Mouse (Mus musculus): ENCODE measurements around the gene Ints14. TPM values are rescaled to one million over a fixed set of nuclear protein-coding genes. Genes with fewer than 3 reads are reported as not detected.

The Ints14 gene
- polyA plus RNA-seq, 1 experiment from 2014 or later: 78.5 TPM

GRCm38 (mm10) chr9:65010632-65011031 is 49.9 kb downstream of the Ints14 start:
- Histone ChIP-seq H3K4me2 (no peak overlapping the region), H3K27ac (ENCODE audit: low read depth, low read length) (no peak overlapping the region), H3K36me3 (ENCODE audit: control insufficient read depth, insufficient read depth, low read length) (peaks cover 2% of the 10 kb centered on the region; the same call in 1 of the 2 replicates), H3K9me3 (ENCODE audit: control insufficient read depth, low read length) (no peaks in the 10 kb centered on the region), H3K9ac (ENCODE audit: low read length) (no peak overlapping the region), H3K4me3 (ENCODE audit: low read depth, low read length) (no peak overlapping the region), H3K4me1 (ENCODE audit: control insufficient read depth, insufficient read depth, low read length) (no peaks in the 10 kb centered on the region), H3K27me3 (ENCODE audit: control insufficient read depth, insufficient read depth, low read length) (no peaks in the 10 kb centered on the region)
- no peak for DNase-seq (ENCODE audit: low spot score, missing footprints)
- WGBS: 90% methylated on average over 8 of the region's 8 CpGs
- ATAC-seq (ENCODE audit: low FRiP score): no peak

DNA sequence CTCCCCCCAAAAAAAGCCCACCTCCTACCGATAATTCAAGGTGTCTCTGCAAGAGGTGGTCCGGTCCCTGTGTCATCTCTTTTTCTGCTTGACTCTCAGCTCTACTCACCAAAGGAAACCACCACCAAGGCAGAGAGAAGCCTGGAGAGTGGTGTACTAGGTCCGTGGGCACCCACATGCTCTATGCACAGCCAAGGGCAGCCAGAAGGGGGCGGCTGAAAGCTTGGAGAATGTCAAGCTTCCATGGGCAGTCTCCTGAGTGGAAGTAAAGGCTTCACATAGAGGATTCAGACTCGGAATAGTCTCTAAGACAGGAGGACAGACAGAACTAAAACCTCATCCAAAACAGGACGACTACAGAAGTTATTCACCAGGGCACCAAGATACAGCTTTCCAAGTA is 50.6 kb downstream of the Ints14 start:
- ATAC-seq (ENCODE audit: low FRiP score) (no peak), DNase-seq (ENCODE audit: low spot score, missing footprints) (no peak)
- no peak overlapping the region for H3K27ac ChIP-seq (ENCODE audit: low read depth, low read length)
- H3K9me3 ChIP-seq (ENCODE audit: control insufficient read depth, low read length): no peaks in the 10 kb centered on the region
- no peak overlapping the region for H3K4me3 ChIP-seq (ENCODE audit: low read depth, low read length)
- no peak overlapping the region for H3K4me2 ChIP-seq
- H3K36me3 ChIP-seq (ENCODE audit: control insufficient read depth, insufficient read depth, low read length): no peaks in the 10 kb centered on the region
- H3K27me3 ChIP-seq (ENCODE audit: control insufficient read depth, insufficient read depth, low read length): no peaks in the 10 kb centered on the region
- H3K9ac ChIP-seq (ENCODE audit: low read length): no peak overlapping the region
- 58% methylated on average over 6 of the region's 6 CpGs for WGBS
- peaks cover 2% of the 10 kb centered on the region for H3K4me1 ChIP-seq (ENCODE audit: control insufficient read depth, insufficient read depth, low read length)

DNA sequence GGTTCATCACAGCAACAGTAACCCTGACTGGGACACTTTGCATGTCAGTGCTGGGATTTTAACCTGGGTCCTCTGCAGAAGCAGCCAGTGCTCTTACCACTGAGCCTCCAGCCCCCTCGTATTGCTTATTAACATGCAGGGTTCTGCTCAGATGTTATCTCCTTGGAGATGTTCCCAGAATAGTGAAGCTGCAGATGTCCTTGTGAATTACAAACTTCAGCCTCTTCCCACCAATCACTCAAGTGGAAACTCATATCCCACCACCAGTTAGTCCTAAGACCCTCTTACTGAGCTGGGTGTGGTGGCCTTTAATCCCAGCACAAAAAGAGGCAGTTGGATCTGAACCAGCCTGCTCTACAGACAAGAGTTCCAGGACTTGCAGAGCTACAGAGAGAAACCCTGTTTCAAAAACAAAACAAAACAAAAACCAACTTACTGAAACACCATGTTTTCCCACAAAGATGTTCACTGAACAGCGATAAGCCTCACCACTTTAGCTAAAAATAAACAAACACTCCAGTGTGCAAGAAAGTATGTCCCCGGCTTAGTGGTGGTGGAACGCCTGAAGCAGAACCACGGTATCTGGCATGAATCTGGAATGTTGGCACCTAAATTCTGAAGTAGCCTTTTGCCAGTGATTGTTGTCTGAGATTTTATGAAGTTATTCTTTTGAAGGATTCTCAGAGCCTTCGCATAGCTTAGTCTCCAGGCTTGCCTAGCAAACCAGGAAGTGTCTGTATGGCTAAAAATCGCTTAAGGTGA is 54.9 kb downstream of the Ints14 start:
- DNase-seq (ENCODE audit: low spot score, missing footprints) (no peak), ATAC-seq (ENCODE audit: low FRiP score) (no peak)
- no peaks in the 10 kb centered on the region for H3K9me3 ChIP-seq (ENCODE audit: control insufficient read depth, low read length)
- H3K27ac ChIP-seq (ENCODE audit: low read depth, low read length): no peak overlapping the region; the same call in 1 of the 2 replicates
- H3K4me1 ChIP-seq (ENCODE audit: control insufficient read depth, insufficient read depth, low read length): peaks cover 21% of the 10 kb centered on the region
- no peaks in the 10 kb centered on the region for H3K27me3 ChIP-seq (ENCODE audit: control insufficient read depth, insufficient read depth, low read length)
- H3K9ac ChIP-seq (ENCODE audit: low read length): no peak overlapping the region
- H3K36me3 ChIP-seq (ENCODE audit: control insufficient read depth, insufficient read depth, low read length): no peaks in the 10 kb centered on the region
- no peak overlapping the region for H3K4me3 ChIP-seq (ENCODE audit: low read depth, low read length)
- WGBS: 80% methylated on average over 7 of the region's 7 CpGs
- H3K4me2 ChIP-seq: no peak overlapping the region

- no peak overlapping the region for H3K4me2 ChIP-seq
- peak overlapping the region; percentile 8; the same call in 1 of the 2 replicates for H3K27ac ChIP-seq (ENCODE audit: low read depth, low read length)
- 69% methylated on average over 4 of the region's 4 CpGs for WGBS
- no peaks in the 10 kb centered on the region for H3K9me3 ChIP-seq (ENCODE audit: control insufficient read depth, low read length)
- DNase-seq (ENCODE audit: low spot score, missing footprints) (no peak), ATAC-seq (ENCODE audit: low FRiP score) (no peak)
- no peaks in the 10 kb centered on the region for H3K27me3 ChIP-seq (ENCODE audit: control insufficient read depth, insufficient read depth, low read length)
- no peak overlapping the region for H3K9ac ChIP-seq (ENCODE audit: low read length)
- peaks cover 21% of the 10 kb centered on the region for H3K4me1 ChIP-seq (ENCODE audit: control insufficient read depth, insufficient read depth, low read length)
- H3K36me3 ChIP-seq (ENCODE audit: control insufficient read depth, insufficient read depth, low read length): no peaks in the 10 kb centered on the region
- H3K4me3 ChIP-seq (ENCODE audit: low read depth, low read length): no peak overlapping the region
Observed at GRCm38 (mm10) chr9:65016241-65016977, 55.7 kb downstream of the Ints14 start.

DNA sequence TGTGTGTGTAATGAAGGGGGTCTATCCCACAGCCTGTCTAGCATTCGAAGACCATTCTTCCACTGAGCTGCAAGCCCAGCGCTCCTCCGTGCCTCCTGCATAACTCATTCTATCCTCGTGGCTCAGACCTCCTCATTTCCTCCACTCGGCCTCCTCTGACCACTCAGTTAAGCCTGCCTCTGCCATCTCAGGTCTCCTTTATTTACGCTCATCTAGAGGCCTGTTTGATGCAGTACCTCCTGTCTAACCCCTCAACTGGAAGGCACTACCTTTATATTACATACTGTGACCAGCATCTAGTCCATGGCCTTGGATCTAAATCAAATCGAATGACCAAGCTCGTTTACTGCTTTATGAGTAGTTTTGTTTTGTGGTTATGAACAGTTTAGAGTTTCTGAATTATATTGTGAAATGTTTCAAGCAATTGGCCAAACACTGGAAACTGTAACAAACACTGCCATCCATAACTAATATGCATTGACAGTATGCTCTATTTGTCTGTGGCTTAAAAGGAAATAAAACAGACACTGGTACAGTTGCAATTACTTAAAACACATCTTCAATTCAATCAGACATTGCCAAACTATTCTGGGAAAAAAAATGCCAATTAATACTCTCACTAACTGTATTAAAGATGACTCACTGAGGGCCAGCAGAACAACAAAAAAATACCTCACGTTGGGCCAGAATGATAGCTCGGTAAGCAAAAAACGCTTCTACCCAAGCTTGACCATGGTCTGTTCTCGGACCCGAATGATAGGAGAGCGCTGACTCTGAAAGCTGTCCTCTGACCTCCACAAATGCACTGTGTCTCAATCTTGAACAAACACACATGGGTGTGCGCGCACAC is 56.5 kb downstream of the Ints14 start:
- ATAC-seq (ENCODE audit: low FRiP score) (no peak), DNase-seq (ENCODE audit: low spot score, missing footprints) (no peak)
- peak overlapping the region; percentile 8; the same call in 1 of the 2 replicates for H3K27ac ChIP-seq (ENCODE audit: low read depth, low read length)
- H3K9ac ChIP-seq (ENCODE audit: low read length): no peak overlapping the region
- H3K36me3 ChIP-seq (ENCODE audit: control insufficient read depth, insufficient read depth, low read length): no peaks in the 10 kb centered on the region
- no peak overlapping the region for H3K4me3 ChIP-seq (ENCODE audit: low read depth, low read length)
- H3K27me3 ChIP-seq (ENCODE audit: control insufficient read depth, insufficient read depth, low read length): no peaks in the 10 kb centered on the region
- H3K4me2 ChIP-seq: no peak overlapping the region
- no peaks in the 10 kb centered on the region for H3K9me3 ChIP-seq (ENCODE audit: control insufficient read depth, low read length)
- peaks cover 25% of the 10 kb centered on the region for H3K4me1 ChIP-seq (ENCODE audit: control insufficient read depth, insufficient read depth, low read length)
- WGBS: 88% methylated on average over 16 of the region's 16 CpGs

DNA sequence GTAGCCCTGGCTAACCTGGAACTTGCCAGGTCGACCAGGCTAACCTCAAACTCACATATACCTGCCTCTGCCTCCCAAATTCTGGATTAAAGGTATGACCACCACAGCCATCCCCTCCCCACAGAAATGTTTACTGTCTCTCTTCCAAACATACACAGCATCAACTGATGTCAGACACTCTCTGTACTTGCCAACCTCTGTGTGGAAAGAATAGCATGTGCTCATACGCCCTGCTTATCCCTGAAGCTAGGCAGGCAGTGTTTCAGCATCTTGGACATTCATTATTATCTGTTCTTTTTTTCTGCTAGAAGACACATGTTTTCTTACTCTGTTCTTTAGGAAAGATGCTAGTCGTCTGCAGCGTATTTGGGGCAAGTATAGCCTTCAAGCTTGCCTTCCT is 57.2 kb downstream of the Ints14 start:
- no peak for ATAC-seq (ENCODE audit: low FRiP score)
- Histone ChIP-seq H3K9me3 (ENCODE audit: control insufficient read depth, low read length) (no peaks in the 10 kb centered on the region), H3K4me3 (ENCODE audit: low read depth, low read length) (no peak overlapping the region), H3K9ac (ENCODE audit: low read length) (no peak overlapping the region), H3K36me3 (ENCODE audit: control insufficient read depth, insufficient read depth, low read length) (no peaks in the 10 kb centered on the region), H3K4me2 (no peak overlapping the region), H3K27ac (ENCODE audit: low read depth, low read length) (no peak overlapping the region), H3K4me1 (ENCODE audit: control insufficient read depth, insufficient read depth, low read length) (peaks cover 26% of the 10 kb centered on the region), H3K27me3 (ENCODE audit: control insufficient read depth, insufficient read depth, low read length) (no peaks in the 10 kb centered on the region)
- DNase-seq (ENCODE audit: low spot score, missing footprints): no peak
- WGBS: 94% methylated on average over 4 of the region's 4 CpGs

DNA sequence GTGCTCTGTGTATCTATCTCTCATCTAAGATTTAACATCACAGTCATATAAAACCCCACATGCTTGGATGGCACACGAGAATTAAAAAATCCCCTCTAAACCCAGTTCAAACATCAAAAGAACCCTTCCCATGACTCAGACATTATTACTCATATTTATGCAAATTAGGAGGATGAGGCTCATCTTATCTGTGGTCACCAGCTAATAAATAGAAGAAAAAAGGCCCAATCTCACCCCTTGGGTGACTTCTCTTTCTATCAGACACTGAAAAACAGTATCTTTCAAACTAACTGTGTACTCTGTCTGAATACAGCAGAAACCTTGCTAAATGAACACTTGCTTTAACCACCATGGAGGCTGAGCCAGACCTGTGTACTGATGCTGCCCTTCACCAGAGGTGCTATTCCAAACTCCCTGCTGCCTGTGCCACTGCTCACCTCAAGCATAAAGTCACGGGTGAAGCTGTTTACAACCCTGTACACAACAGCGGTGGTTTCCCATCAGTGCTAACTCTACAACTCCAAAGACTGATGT is 58.0 kb downstream of the Ints14 start:
- WGBS: 86% methylated on average over 3 of the region's 3 CpGs
- H3K4me3 ChIP-seq (ENCODE audit: low read depth, low read length): no peak overlapping the region
- no peaks in the 10 kb centered on the region for H3K9me3 ChIP-seq (ENCODE audit: control insufficient read depth, low read length)
- H3K36me3 ChIP-seq (ENCODE audit: control insufficient read depth, insufficient read depth, low read length): no peaks in the 10 kb centered on the region
- H3K4me1 ChIP-seq (ENCODE audit: control insufficient read depth, insufficient read depth, low read length): peaks cover 26% of the 10 kb centered on the region
- no peak overlapping the region for H3K4me2 ChIP-seq
- H3K9ac ChIP-seq (ENCODE audit: low read length): no peak overlapping the region
- ATAC-seq (ENCODE audit: low FRiP score) (no peak), DNase-seq (ENCODE audit: low spot score, missing footprints) (no peak)
- no peaks in the 10 kb centered on the region for H3K27me3 ChIP-seq (ENCODE audit: control insufficient read depth, insufficient read depth, low read length)
- H3K27ac ChIP-seq (ENCODE audit: low read depth, low read length): no peak overlapping the region

DNA sequence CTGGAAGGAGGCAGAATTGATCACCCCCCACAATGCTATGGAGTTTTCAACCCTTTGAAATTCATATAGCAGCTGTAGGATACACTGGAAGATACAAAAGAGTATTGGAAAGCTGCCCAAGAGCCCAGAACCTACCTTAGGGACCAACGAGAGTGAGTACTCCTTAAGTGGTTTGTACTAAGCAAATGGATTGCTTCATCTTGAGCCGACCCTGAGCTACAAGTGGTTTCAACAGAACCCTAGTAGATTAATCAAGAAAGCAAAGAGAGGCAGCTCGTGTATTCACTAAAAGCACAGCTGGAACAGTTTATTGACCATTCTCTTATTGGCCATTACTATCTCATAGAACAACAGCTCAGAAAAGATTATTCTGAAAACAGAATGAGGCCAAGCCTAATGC is 58.4 kb downstream of the Ints14 start:
- ATAC-seq (ENCODE audit: low FRiP score): no peak
- DNase-seq (ENCODE audit: low spot score, missing footprints): no peak
- H3K9ac ChIP-seq (ENCODE audit: low read length): no peak overlapping the region
- no peak overlapping the region for H3K4me2 ChIP-seq
- H3K27ac ChIP-seq (ENCODE audit: low read depth, low read length): no peak overlapping the region
- H3K4me1 ChIP-seq (ENCODE audit: control insufficient read depth, insufficient read depth, low read length): peaks cover 26% of the 10 kb centered on the region
- WGBS: 71% methylated on average over 3 of the region's 3 CpGs
- H3K27me3 ChIP-seq (ENCODE audit: control insufficient read depth, insufficient read depth, low read length): no peaks in the 10 kb centered on the region
- H3K4me3 ChIP-seq (ENCODE audit: low read depth, low read length): no peak overlapping the region
- H3K36me3 ChIP-seq (ENCODE audit: control insufficient read depth, insufficient read depth, low read length): no peaks in the 10 kb centered on the region
- H3K9me3 ChIP-seq (ENCODE audit: control insufficient read depth, low read length): no peaks in the 10 kb centered on the region
